Mouse (Mus musculus): ENCODE measurements at regions not wholly inside any gene's neighbourhood (a gene's known extent, or its start where the extent isn't known, plus 50 kb on each side); places are given as distances from the start of the nearest gene placed in this dataset.

- dilution Hi-C loops (cut with MboI; ENCODE audit: extremely low pct_ligation_motif_present, extremely low pct_unique_long_range_greater_than_20kb, low sequenced_read_pairs): no loop called here
- H3K4me2 ChIP-seq (ENCODE audit: insufficient read depth, low read depth, poor library complexity, severe bottlenecking): no peak overlapping the region
- DNase-seq (ENCODE audit: extremely low read depth): no peak
- H3K4me1 ChIP-seq (ENCODE audit: control insufficient read depth in 1 of 2, insufficient read depth in 2 of 2): no peaks in the 10 kb centered on the region
- H3K4me3 ChIP-seq (replicated peaks in 1 of 3; ENCODE audit: low read depth in 2 of 3, low read length in 2 of 3, poor library complexity in 1 of 3): no peak overlapping the region
- H3K9me3 ChIP-seq (replicated peaks; ENCODE audit: low read length): no peaks in the 10 kb centered on the region
- no peaks in the 10 kb centered on the region for H3K79me2 ChIP-seq (replicated peaks; ENCODE audit: control insufficient read depth, extremely low read depth, insufficient read depth, poor library complexity, severe bottlenecking)
- H3K27me3 ChIP-seq (replicated peaks): no peaks in the 10 kb centered on the region
- no peak overlapping the region for H3K27ac ChIP-seq (ENCODE audit: insufficient read depth, low read depth)
- H3K9ac ChIP-seq (ENCODE audit: insufficient read depth, low read depth): no peak overlapping the region
- no peaks in the 10 kb centered on the region for H3K36me3 ChIP-seq (replicated peaks in 1 of 2; ENCODE audit: control insufficient read depth in 1 of 2, insufficient read depth in 1 of 2, low read length in 1 of 2)
- in situ Hi-C loops (cut with MboI; ENCODE audit: low pct_ligation_motif_present, low pct_unique_long_range_greater_than_20kb, low sequenced_read_pairs): no loop called here
- no peak for TF ChIP-seq NRF1 (IDR thresholded peaks at IDR 0.05; ENCODE audit: low read depth, low read length)
- TF ChIP-seq ETS1 (conservative IDR thresholded peaks at IDR 0.05; ENCODE audit: low read depth, low read length): no peak
- TF ChIP-seq SIN3A (IDR thresholded peaks at IDR 0.05; ENCODE audit: low read length): no peak
- TF ChIP-seq UBTF (IDR thresholded peaks at IDR 0.05; ENCODE audit: low read depth, low read length): no peak
- TF ChIP-seq MYC (IDR thresholded peaks at IDR 0.05; ENCODE audit: low read depth, low read length): no peak
- no peak for TF ChIP-seq MAZ (IDR thresholded peaks at IDR 0.05; ENCODE audit: low read depth, low read length)
- no peak for TF ChIP-seq CHD1 (IDR thresholded peaks at IDR 0.05; ENCODE audit: low read depth, low read length)
- no peak for TF ChIP-seq POLR2AphosphoS2 (IDR thresholded peaks at IDR 0.05; ENCODE audit: low read depth, low read length)
- TF ChIP-seq MEF2A (IDR thresholded peaks at IDR 0.05; ENCODE audit: borderline replicate concordance, low read depth, low read length): no peak
- TF ChIP-seq EP300 (IDR thresholded peaks at IDR 0.05; ENCODE audit: low read length): no peak
Measured at GRCm38 (mm10) chr13:111136392-111136791, 118.4 kb upstream of the Actbl2 start.

- DNase-seq (ENCODE audit: extremely low read depth): no peak
- Histone ChIP-seq H3K4me3 (replicated peaks in 1 of 3; ENCODE audit: low read depth in 2 of 3, low read length in 2 of 3, poor library complexity in 1 of 3) (no peak overlapping the region), H3K27me3 (replicated peaks) (no peaks in the 10 kb centered on the region), H3K36me3 (replicated peaks in 1 of 2; ENCODE audit: control insufficient read depth in 1 of 2, insufficient read depth in 1 of 2, low read length in 1 of 2) (no peaks in the 10 kb centered on the region), H3K4me2 (ENCODE audit: insufficient read depth, low read depth, poor library complexity, severe bottlenecking) (no peak overlapping the region), H3K9ac (ENCODE audit: insufficient read depth, low read depth) (no peak overlapping the region), H3K4me1 (ENCODE audit: control insufficient read depth in 1 of 2, insufficient read depth in 2 of 2) (no peaks in the 10 kb centered on the region), H3K9me3 (replicated peaks; ENCODE audit: low read length) (no peaks in the 10 kb centered on the region), H3K27ac (ENCODE audit: insufficient read depth, low read depth) (no peak overlapping the region), H3K79me2 (replicated peaks; ENCODE audit: control insufficient read depth, extremely low read depth, insufficient read depth, poor library complexity, severe bottlenecking) (no peaks in the 10 kb centered on the region)
- in situ Hi-C loops (cut with MboI; ENCODE audit: low pct_ligation_motif_present, low pct_unique_long_range_greater_than_20kb, low sequenced_read_pairs) (no loop called here), dilution Hi-C loops (cut with MboI; ENCODE audit: extremely low pct_ligation_motif_present, extremely low pct_unique_long_range_greater_than_20kb, low sequenced_read_pairs) (no loop called here)
- no peak for TF ChIP-seq ZKSCAN1 (IDR thresholded peaks at IDR 0.05; ENCODE audit: borderline replicate concordance, low read depth, low read length)
- TF ChIP-seq GABPA (IDR thresholded peaks at IDR 0.05; ENCODE audit: insufficient replicate concordance, low read depth, low read length): no peak
- TF ChIP-seq USF2 (conservative IDR thresholded peaks at IDR 0.05; ENCODE audit: low read depth, low read length): no peak
- TF ChIP-seq EP300 (IDR thresholded peaks at IDR 0.05; ENCODE audit: low read length): no peak
- no peak for TF ChIP-seq SMC3 (IDR thresholded peaks at IDR 0.05; ENCODE audit: low read depth, low read length)
- no peak for TF ChIP-seq ELF1 (IDR thresholded peaks at IDR 0.05; ENCODE audit: low read depth, low read length)
- no peak for TF ChIP-seq MAX (IDR thresholded peaks at IDR 0.05; ENCODE audit: low read length)
- TF ChIP-seq NELFE (IDR thresholded peaks at IDR 0.05; ENCODE audit: low read depth, low read length): no peak
- no peak for TF ChIP-seq JUND (conservative IDR thresholded peaks at IDR 0.05; ENCODE audit: low read depth, low read length)
- no peak for TF ChIP-seq TBP (conservative IDR thresholded peaks at IDR 0.05; ENCODE audit: low read depth, low read length)
- TF ChIP-seq USF1 (IDR thresholded peaks at IDR 0.05; ENCODE audit: low read depth, low read length): no peak
- no peak for TF ChIP-seq KAT2A (IDR thresholded peaks at IDR 0.05; ENCODE audit: insufficient replicate concordance, low read length)
- no peak for TF ChIP-seq TCF12 (IDR thresholded peaks at IDR 0.05; ENCODE audit: low read depth, low read length)
- TF ChIP-seq RAD21 (IDR thresholded peaks at IDR 0.05; ENCODE audit: low read depth, low read length): no peak
- TF ChIP-seq NRF1 (IDR thresholded peaks at IDR 0.05; ENCODE audit: low read depth, low read length): no peak
- TF ChIP-seq RCOR1 (conservative IDR thresholded peaks at IDR 0.05; ENCODE audit: low read depth, low read length): no peak
- no peak for TF ChIP-seq MXI1 (IDR thresholded peaks at IDR 0.05; ENCODE audit: low read depth, low read length)
- TF ChIP-seq MEF2A (IDR thresholded peaks at IDR 0.05; ENCODE audit: borderline replicate concordance, low read depth, low read length): no peak
- TF ChIP-seq E2F4 (IDR thresholded peaks at IDR 0.05; ENCODE audit: insufficient replicate concordance, low read depth, low read length): no peak
Measured at GRCm38 (mm10) chr13:111142757-111143420, 111.9 kb upstream of the Actbl2 start.

All from CH12.LX (cell line).